Mouse (Mus musculus): ENCODE measurements around the gene Tmc3.

Tmc3 gene

GRCm38 (mm10) chr7:83671573-83671972 is 86.8 kb downstream of the Tmc3 start:
- no peak for DNase-seq

Data from embryo, embryonic 11 days (tissue).